Mouse (Mus musculus) adrenal gland, adult (tissue): ENCODE data around the gene Ehd4.
A peak's percentile ranks its signal among the peaks of the same experiment; 100 is the strongest.

Experiments used
- DNase-seq, 2 experiments: peaks; one replicate each; pipeline ENCODE4 v3.0.0; 2022 to 2023; ENCODE audit warnings: low spot score in 1 of 2; ENCODE audit not compliant: inconsistent age in 2 of 2

The Ehd4 gene

DNA sequence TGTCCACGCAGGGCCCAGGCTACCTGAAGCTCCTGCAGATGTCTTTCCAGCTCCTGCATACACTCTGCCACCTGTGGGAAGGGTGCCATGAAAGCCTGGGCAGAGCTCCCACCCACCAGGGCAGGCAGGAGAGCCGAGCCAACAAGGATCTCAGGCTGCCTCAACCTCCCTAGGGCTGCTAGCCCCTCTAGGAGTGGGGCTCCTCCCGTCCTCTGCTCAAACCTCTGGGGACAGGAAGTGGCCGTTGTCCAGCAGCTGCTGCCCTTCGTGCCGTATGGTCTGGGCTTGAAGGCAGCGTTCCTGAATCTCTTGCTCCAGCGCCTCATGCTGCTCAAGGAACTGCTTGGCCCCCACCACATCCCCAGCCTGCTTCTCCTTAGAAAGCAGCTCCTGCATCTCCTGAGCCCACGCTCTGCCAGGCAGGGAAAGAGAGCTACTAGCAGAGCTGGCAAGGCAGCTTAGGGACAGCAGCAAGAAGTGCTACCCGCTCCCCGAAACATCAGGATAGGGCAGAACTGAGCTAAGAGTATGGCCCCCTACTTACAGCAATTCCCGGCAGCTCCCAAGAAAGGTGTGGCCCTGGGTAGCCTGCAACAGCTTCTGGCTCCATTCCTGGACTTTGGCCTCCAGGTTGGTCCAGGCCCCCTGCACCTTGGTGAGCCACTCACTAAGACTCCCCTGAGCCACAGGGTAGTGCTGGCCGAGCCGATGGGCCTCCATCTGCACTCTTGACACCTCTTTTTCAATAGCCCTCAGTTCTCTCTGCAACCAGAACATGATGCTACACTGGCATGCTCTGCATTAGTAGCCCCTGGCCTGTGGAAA is 107.7 kb downstream of the Ehd4 start:
- DNase-seq, result no peak

DNA sequence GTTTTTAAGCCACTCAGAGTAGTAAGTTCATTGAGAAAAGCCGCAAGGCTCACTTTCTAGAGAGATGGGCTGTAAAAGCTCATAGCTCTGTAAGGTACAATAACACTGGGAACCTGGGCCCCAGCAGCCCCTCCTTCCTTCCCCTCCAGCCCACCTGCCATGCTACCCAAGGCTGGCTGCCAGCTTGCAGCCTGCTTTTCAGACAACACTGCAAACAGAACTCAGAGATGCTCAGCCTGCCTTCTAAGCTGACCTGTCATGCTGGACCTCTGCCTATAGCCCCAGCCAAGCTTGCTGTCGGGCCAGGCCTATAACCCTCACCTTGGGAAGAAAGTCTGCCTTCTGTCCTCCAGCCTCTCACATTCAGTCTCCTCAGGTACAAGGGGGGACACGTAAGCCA is 109.7 kb downstream of the Ehd4 start:
- DNase-seq, result no peak

DNA sequence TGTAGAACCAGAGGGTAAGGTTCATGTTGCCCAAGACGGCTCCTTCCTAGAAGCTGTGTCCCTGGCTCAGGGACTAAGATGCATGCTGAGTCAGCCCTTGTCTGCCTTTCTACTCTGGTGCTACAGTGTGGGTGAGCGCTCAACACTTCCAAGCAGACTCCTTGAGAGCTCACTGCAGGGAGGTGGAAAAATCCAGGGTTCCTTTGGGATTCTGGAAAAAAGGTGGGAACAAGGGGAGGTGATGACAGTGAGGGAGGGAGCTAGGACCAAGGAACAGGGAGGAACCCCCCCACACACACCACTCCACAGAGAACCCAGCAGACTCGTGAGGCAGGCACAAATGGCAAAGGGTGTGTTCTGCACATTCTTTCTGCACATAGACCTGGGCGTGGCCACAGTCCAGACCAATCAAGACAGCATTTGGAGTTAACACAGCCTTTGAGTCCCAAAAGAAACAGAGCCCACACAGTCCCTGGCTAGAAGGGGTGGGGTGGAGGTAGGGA is 110.3 kb downstream of the Ehd4 start:
- DNase-seq, result peak; percentile 39 to 72

DNA sequence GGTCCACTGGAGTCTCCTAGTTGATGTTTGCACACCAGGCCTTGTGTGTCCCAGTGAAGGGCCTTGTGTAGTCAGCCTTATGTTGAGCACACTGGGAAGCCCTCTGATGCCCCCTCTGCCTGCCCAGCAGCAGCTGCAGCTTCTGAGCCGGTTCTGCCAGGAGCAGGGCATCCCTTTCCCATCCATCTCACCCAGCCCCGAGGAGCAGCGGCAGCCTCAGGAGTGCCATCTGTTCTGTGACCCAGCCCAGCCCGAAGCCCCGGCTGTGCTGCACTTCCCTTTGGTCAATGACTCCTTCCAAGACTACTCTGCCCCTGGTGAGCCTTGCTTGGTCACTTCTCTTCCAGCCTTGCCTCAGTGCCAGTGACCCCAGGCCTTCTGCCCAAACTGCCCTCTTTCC is 113.4 kb downstream of the Ehd4 start:
- no peak for DNase-seq
